Mouse (Mus musculus) spleen, adult 2 months (tissue): ENCODE measurements around the gene Sf3a3.

Experiments used
- CTCF ChIP-seq: fragments of 200-500 bp; IDR thresholded peaks from 2 replicates; pipeline ENCODE4 v1.5.1; 2011; ENCODE audit warnings: mild to moderate bottlenecking, inconsistent platforms; ENCODE audit not compliant: insufficient read depth, insufficient read length, insufficient replicate concordance; ENCODE audit errors: extremely low read depth
- POLR2A ChIP-seq: fragments of 200-500 bp; IDR thresholded peaks from 2 replicates; pipeline ENCODE4 v1.6.1; 2011; ENCODE audit warnings: low read depth, low read length, inconsistent platforms

- no peak for TF ChIP-seq CTCF
- no peak for TF ChIP-seq POLR2A
These were observed 14.8 kb upstream of the Sf3a3 start for GRCm38 (mm10) chr4:124699791-124700190.
